Mouse (Mus musculus): Measurements from ENCODE around the gene Kcnma1. TPM values are rescaled to one million over a fixed set of nuclear protein-coding genes. Genes with fewer than 3 reads are reported as not detected.

Kcnma1 gene
- polyA plus RNA-seq, 1 experiment from 2014 or later, result 2.1 TPM

DNA sequence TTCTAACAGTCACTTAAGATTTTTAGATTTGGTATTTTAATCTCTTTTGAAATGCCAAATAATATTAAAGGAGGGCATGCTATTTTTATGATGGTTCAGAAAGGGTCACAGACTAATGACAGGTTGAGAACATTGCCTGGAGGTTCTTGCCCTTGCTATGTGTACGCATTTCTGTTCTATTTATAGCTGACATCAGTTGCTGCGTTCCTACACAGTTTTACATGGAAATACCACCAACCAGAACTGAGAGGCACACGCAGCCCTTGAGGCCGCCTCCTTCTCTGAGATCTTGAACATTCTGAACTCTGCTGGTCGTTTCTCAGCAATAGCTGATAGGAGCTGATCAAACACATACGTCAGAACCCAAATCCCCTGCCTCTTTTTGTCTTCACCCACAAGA is 387.4 kb downstream of the Kcnma1 start:
- H3K9me3 ChIP-seq (replicated peaks; ENCODE audit: low read length), result no peaks in the 10 kb centered on the region
- WGBS, result 59% methylated on average over 6 of the region's 6 CpGs

DNA sequence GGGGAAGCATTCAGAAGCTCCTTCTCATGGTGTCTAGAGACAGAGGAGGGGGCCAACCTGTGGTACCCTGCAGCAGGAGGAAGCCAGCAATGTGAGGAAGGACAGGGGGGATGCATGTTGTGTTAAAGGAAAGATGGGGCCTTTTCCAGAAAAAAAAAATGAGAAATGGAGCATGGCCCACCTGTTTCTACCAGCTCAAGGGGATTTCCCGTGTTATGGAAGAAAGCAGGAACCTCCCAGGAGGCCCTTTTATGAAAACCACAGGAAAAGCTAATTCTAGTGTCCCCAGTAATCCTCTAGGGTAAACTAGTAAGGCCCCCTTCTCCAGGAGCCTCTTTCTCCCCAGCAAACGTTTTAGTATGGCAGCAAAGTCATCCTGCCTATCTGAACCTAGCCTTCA is 388.2 kb downstream of the Kcnma1 start:
- Histone ChIP-seq H3K27me3 (ENCODE audit: insufficient read depth, low read length) (no peaks in the 10 kb centered on the region), H3K4me2 (ENCODE audit: low read length) (no peak overlapping the region), H3K9me3 (replicated peaks; ENCODE audit: low read length) (no peaks in the 10 kb centered on the region), H3K4me3 (replicated peaks; ENCODE audit: low read depth, low read length) (no peak overlapping the region), H3K27ac (no peak overlapping the region), H3K4me1 (replicated peaks; ENCODE audit: insufficient read depth, low read length) (no peaks in the 10 kb centered on the region), H3K9ac (ENCODE audit: low read depth, low read length) (no peak overlapping the region), H3K36me3 (ENCODE audit: insufficient read depth, low read length) (no peaks in the 10 kb centered on the region)
- 53% methylated on average over 2 of the region's 2 CpGs for WGBS
- DNase-seq (ENCODE audit: low spot score), result no peak
- TF ChIP-seq CTCF (IDR thresholded peaks at IDR 0.05; ENCODE audit: low read depth), result no peak
- no peak for ATAC-seq (replicated peaks; ENCODE audit: low FRiP score, low read depth)

More for the DNA sequence above, 387.4 kb downstream of the Kcnma1 start:
- H3K4me1 ChIP-seq (replicated peaks; ENCODE audit: insufficient read depth, low read length), result no peaks in the 10 kb centered on the region
- no peak overlapping the region for H3K27ac ChIP-seq
- no peak for TF ChIP-seq CTCF (IDR thresholded peaks at IDR 0.05; ENCODE audit: low read depth)
- H3K4me2 ChIP-seq (ENCODE audit: low read length), result no peak overlapping the region
- no peaks in the 10 kb centered on the region for H3K36me3 ChIP-seq (ENCODE audit: insufficient read depth, low read length)
- H3K27me3 ChIP-seq (ENCODE audit: insufficient read depth, low read length), result no peaks in the 10 kb centered on the region
- no peak for ATAC-seq (replicated peaks; ENCODE audit: low FRiP score, low read depth)
- no peak overlapping the region for H3K4me3 ChIP-seq (replicated peaks; ENCODE audit: low read depth, low read length)
- DNase-seq (ENCODE audit: low spot score), result no peak
- H3K9ac ChIP-seq (ENCODE audit: low read depth, low read length), result no peak overlapping the region

- DNase-seq (ENCODE audit: low spot score) (no peak), ATAC-seq (replicated peaks; ENCODE audit: low FRiP score, low read depth) (no peak)
These were observed 388.9 kb downstream of the Kcnma1 start for GRCm38 (mm10) chr14:23625436-23625835.

DNA sequence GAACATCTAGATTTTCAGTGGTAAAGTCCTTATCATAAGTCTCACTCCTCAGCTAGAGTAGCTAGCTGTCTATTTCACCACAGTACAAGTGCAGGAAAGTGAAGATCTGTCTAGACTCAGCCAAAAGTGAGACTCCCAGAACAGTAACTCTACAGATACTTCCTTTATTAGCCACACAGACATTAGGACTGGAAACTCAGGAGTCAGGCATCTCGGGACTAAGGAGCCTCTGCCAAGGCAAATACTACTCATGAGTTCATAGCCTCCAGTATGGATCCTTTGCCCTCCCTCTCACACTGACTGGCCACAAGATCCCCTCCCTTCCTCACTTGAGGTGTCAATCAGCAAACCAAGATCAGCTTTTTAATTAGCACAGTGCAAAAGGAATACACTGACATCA is 389.8 kb downstream of the Kcnma1 start:
- H3K9ac ChIP-seq (ENCODE audit: low read depth, low read length), result no peak overlapping the region
- H3K27ac ChIP-seq, result no peak overlapping the region
- H3K9me3 ChIP-seq (replicated peaks; ENCODE audit: low read length), result no peaks in the 10 kb centered on the region
- no peaks in the 10 kb centered on the region for H3K36me3 ChIP-seq (ENCODE audit: insufficient read depth, low read length)
- DNase-seq (ENCODE audit: low spot score) (no peak), ATAC-seq (replicated peaks; ENCODE audit: low FRiP score, low read depth) (no peak)
- 77% methylated on average over 1 of the region's 1 CpGs for WGBS
- H3K4me2 ChIP-seq (ENCODE audit: low read length), result no peak overlapping the region
- H3K4me1 ChIP-seq (replicated peaks; ENCODE audit: insufficient read depth, low read length), result no peaks in the 10 kb centered on the region
- no peak for TF ChIP-seq CTCF (IDR thresholded peaks at IDR 0.05; ENCODE audit: low read depth)
- no peak overlapping the region for H3K4me3 ChIP-seq (replicated peaks; ENCODE audit: low read depth, low read length)
- H3K27me3 ChIP-seq (ENCODE audit: insufficient read depth, low read length), result no peaks in the 10 kb centered on the region

More at GRCm38 (mm10) chr14:23625436-23625835, 388.9 kb downstream of the Kcnma1 start:
- Histone ChIP-seq H3K9ac (ENCODE audit: low read depth, low read length) (no peak overlapping the region), H3K36me3 (ENCODE audit: insufficient read depth, low read length) (no peaks in the 10 kb centered on the region), H3K27me3 (ENCODE audit: insufficient read depth, low read length) (no peaks in the 10 kb centered on the region), H3K4me2 (ENCODE audit: low read length) (no peak overlapping the region), H3K4me3 (replicated peaks; ENCODE audit: low read depth, low read length) (no peak overlapping the region), H3K27ac (no peak overlapping the region), H3K4me1 (replicated peaks; ENCODE audit: insufficient read depth, low read length) (no peaks in the 10 kb centered on the region), H3K9me3 (replicated peaks; ENCODE audit: low read length) (no peaks in the 10 kb centered on the region)
- no peak for TF ChIP-seq CTCF (IDR thresholded peaks at IDR 0.05; ENCODE audit: low read depth)
- 94% methylated on average over 6 of the region's 6 CpGs for WGBS

GRCm38 (mm10) chr14:23620685-23621084 is 393.6 kb downstream of the Kcnma1 start:
- Histone ChIP-seq H3K4me2 (ENCODE audit: low read length) (no peak overlapping the region), H3K9ac (ENCODE audit: low read depth, low read length) (no peak overlapping the region), H3K27ac (no peak overlapping the region), H3K36me3 (ENCODE audit: insufficient read depth, low read length) (no peaks in the 10 kb centered on the region), H3K9me3 (replicated peaks; ENCODE audit: low read length) (no peaks in the 10 kb centered on the region), H3K4me3 (replicated peaks; ENCODE audit: low read depth, low read length) (no peak overlapping the region), H3K4me1 (replicated peaks; ENCODE audit: insufficient read depth, low read length) (no peaks in the 10 kb centered on the region), H3K27me3 (ENCODE audit: insufficient read depth, low read length) (no peaks in the 10 kb centered on the region)
- no peak for ATAC-seq (replicated peaks; ENCODE audit: low FRiP score, low read depth)
- no peak for TF ChIP-seq CTCF (IDR thresholded peaks at IDR 0.05; ENCODE audit: low read depth)
- 89% methylated on average over 2 of the region's 2 CpGs for WGBS
- no peak for DNase-seq (ENCODE audit: low spot score)

GRCm38 (mm10) chr14:23618973-23619372 is 395.3 kb downstream of the Kcnma1 start:
- no peak for DNase-seq (ENCODE audit: low spot score)
- no peaks in the 10 kb centered on the region for H3K4me1 ChIP-seq (replicated peaks; ENCODE audit: insufficient read depth, low read length)
- no peak overlapping the region for H3K9ac ChIP-seq (ENCODE audit: low read depth, low read length)
- no peak overlapping the region for H3K4me3 ChIP-seq (replicated peaks; ENCODE audit: low read depth, low read length)
- ATAC-seq (replicated peaks; ENCODE audit: low FRiP score, low read depth), result no peak
- H3K36me3 ChIP-seq (ENCODE audit: insufficient read depth, low read length), result no peaks in the 10 kb centered on the region
- H3K4me2 ChIP-seq (ENCODE audit: low read length), result no peak overlapping the region
- no peaks in the 10 kb centered on the region for H3K9me3 ChIP-seq (replicated peaks; ENCODE audit: low read length)
- TF ChIP-seq CTCF (IDR thresholded peaks at IDR 0.05; ENCODE audit: low read depth), result no peak
- 72% methylated on average over 2 of the region's 2 CpGs for WGBS
- no peaks in the 10 kb centered on the region for H3K27me3 ChIP-seq (ENCODE audit: insufficient read depth, low read length)
- no peak overlapping the region for H3K27ac ChIP-seq

- no peak for DNase-seq (ENCODE audit: low spot score)
- Histone ChIP-seq H3K9ac (ENCODE audit: low read depth, low read length) (no peak overlapping the region), H3K27me3 (ENCODE audit: insufficient read depth, low read length) (no peaks in the 10 kb centered on the region), H3K36me3 (ENCODE audit: insufficient read depth, low read length) (no peaks in the 10 kb centered on the region), H3K9me3 (replicated peaks; ENCODE audit: low read length) (no peaks in the 10 kb centered on the region), H3K27ac (no peak overlapping the region), H3K4me3 (replicated peaks; ENCODE audit: low read depth, low read length) (no peak overlapping the region), H3K4me2 (ENCODE audit: low read length) (no peak overlapping the region), H3K4me1 (replicated peaks; ENCODE audit: insufficient read depth, low read length) (no peaks in the 10 kb centered on the region)
- TF ChIP-seq CTCF (IDR thresholded peaks at IDR 0.05; ENCODE audit: low read depth), result no peak
- WGBS, result 33% methylated on average over 1 of the region's 1 CpGs
- no peak for ATAC-seq (replicated peaks; ENCODE audit: low FRiP score, low read depth)
These were observed 396.2 kb downstream of the Kcnma1 start for GRCm38 (mm10) chr14:23618081-23618480.
